Mouse (Mus musculus): ENCODE results near the gene Irf6. TPM values are rescaled to one million over a fixed set of nuclear protein-coding genes. Genes with fewer than 3 reads are reported as not detected.

Gene Irf6
- polyA plus RNA-seq, 1 experiment from 2014 or later = 3.1 TPM

DNA sequence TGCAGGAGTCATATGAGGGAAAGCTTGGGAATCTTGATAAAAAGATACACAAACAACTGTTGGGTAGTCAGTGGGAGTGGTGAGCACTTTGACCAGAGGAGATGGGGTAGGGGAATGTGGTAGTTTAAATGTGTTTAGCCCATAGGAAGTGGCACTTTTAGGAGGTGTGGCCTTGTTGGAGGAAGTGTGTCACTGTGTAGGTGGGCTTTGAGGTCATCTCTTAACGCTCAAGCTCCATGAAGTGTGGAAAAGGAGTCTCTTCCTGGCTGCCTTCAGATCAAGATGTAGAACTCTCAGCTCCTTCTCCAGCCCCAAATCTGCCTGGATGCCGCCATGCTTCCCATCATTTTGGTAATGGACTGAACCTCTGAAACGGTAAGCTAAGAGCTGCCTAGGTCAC is 54.6 kb downstream of the Irf6 start, which contains the start of gene Lamb3:
Gene Lamb3, plus strand, starts transcription at position 197 of the 400 bp plus-strand sequence.
- no peaks in the 10 kb centered on the region for H3K4me1 ChIP-seq
- no peak within 1 kb of the TSS for H3K4me2 ChIP-seq (replicated peaks)
- ATAC-seq (ENCODE audit: low FRiP score, low read depth) = no peak
- no peak within 1 kb of the TSS for H3K27ac ChIP-seq
- no peak within 1 kb of the TSS for H3K4me3 ChIP-seq
- no peaks in the 10 kb centered on the region for H3K27me3 ChIP-seq (replicated peaks)
- 90% methylated on average over 3 of the region's 3 CpGs for WGBS
- H3K9ac ChIP-seq = no peak within 1 kb of the TSS
- H3K9me3 ChIP-seq = no peaks in the 10 kb centered on the region
- no peaks in the 10 kb centered on the region for H3K36me3 ChIP-seq

DNA sequence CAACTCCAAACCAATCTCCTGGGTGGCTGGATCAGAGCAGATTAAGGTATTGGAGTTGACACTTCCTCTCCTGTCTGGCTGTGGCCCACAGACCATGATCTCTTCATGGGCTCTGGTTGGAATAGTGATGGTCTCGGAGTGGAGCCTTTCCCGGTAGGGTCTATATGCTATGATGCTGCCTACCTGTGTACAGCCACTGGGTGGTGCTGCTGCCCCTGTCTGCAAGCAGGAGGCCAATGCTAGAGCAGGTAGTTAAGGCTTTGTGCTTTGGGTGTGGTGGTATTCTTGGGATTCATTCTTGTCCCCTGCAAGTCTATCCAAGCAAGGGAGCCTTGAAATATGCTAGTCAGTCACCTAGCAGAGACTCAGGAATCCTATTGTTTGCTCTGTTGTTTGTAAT is 55.3 kb downstream of the Irf6 start:
- Histone ChIP-seq H3K27ac (no peak overlapping the region), H3K9ac (no peak overlapping the region), H3K36me3 (no peaks in the 10 kb centered on the region), H3K4me3 (no peak overlapping the region), H3K9me3 (no peaks in the 10 kb centered on the region), H3K4me2 (replicated peaks) (no peak overlapping the region), H3K27me3 (replicated peaks) (no peaks in the 10 kb centered on the region), H3K4me1 (no peaks in the 10 kb centered on the region)
- 46% methylated on average over 2 of the region's 2 CpGs for WGBS
- ATAC-seq (ENCODE audit: low FRiP score, low read depth) = no peak

DNA sequence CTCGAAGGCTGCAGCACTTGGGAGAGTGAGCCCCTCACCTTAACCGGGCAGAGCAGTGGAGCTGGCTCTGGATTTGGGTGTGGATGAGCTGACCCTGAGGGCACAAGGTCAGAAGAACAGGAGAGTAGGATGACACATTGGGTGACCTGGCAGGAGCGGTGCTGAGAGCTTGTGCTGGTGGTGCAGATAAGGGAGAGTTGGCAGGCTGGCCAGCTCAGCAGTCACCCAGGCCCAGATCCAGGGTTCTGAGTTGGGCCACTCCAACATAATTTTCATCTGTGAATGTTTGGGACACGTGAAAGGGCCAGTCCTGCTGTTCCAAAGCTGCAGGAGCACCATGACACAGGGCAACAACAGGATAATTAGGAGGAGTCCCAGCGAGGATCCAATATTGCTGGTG is 58.5 kb downstream of the Irf6 start:
- Histone ChIP-seq H3K27me3 (replicated peaks) (no peaks in the 10 kb centered on the region), H3K4me3 (no peak overlapping the region), H3K9ac (no peak overlapping the region), H3K27ac (no peak overlapping the region), H3K4me1 (no peaks in the 10 kb centered on the region), H3K36me3 (no peaks in the 10 kb centered on the region), H3K4me2 (replicated peaks) (no peak overlapping the region), H3K9me3 (no peaks in the 10 kb centered on the region)
- no peak for ATAC-seq (ENCODE audit: low FRiP score, low read depth)
- 73% methylated on average over 5 of the region's 5 CpGs for WGBS

DNA sequence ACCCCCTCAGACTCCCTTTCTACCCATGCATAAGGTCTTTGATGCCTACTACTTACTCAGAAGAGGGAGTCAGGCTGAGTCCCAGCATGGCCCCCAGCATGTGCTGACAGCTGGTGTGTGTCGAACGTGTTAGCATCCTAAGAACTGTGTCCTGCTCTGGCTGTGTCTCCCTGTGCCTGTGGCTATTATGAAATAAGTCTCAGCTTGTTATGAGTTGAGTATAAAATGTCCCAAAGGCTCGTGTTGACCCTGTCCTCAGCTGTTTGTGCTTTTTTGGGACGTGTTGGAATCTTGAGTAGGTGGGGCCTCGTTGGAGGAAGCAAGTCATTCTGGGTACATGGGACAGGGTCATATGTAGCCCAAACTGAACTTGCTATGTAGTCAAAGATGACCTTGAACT is 61.1 kb downstream of the Irf6 start:
- Histone ChIP-seq H3K27me3 (replicated peaks) (no peaks in the 10 kb centered on the region), H3K36me3 (no peaks in the 10 kb centered on the region), H3K4me2 (replicated peaks) (no peak overlapping the region), H3K9ac (no peak overlapping the region), H3K27ac (no peak overlapping the region), H3K9me3 (no peaks in the 10 kb centered on the region), H3K4me1 (no peaks in the 10 kb centered on the region), H3K4me3 (no peak overlapping the region)
- ATAC-seq (ENCODE audit: low FRiP score, low read depth) = no peak
- WGBS = 76% methylated on average over 5 of the region's 5 CpGs

DNA sequence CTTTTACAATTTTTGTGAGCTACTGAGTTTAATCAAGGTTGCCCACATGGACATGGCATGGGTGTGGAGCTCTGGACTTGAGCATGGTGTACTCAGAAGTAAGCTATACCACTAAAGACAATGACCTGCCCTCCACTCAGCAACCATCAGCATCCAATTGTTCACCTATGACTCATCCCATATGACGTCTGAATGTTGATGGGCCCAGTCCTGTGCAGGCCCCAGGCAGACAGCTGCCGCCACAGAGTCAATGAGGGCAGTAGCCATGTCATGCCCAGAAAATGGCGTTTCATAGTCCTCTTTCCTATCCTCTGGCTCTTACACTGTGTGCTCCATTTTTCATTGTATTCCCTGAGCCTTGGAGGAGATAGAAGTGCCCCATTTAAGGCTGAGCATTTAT is 63.1 kb downstream of the Irf6 start:
- no peaks in the 10 kb centered on the region for H3K27me3 ChIP-seq (replicated peaks)
- 74% methylated on average over 3 of the region's 3 CpGs for WGBS
- H3K9me3 ChIP-seq = no peaks in the 10 kb centered on the region
- no peaks in the 10 kb centered on the region for H3K4me1 ChIP-seq
- no peak for ATAC-seq (ENCODE audit: low FRiP score, low read depth)
- no peak overlapping the region for H3K27ac ChIP-seq
- no peak overlapping the region for H3K4me2 ChIP-seq (replicated peaks)
- no peaks in the 10 kb centered on the region for H3K36me3 ChIP-seq
- no peak overlapping the region for H3K4me3 ChIP-seq
- H3K9ac ChIP-seq = no peak overlapping the region

DNA sequence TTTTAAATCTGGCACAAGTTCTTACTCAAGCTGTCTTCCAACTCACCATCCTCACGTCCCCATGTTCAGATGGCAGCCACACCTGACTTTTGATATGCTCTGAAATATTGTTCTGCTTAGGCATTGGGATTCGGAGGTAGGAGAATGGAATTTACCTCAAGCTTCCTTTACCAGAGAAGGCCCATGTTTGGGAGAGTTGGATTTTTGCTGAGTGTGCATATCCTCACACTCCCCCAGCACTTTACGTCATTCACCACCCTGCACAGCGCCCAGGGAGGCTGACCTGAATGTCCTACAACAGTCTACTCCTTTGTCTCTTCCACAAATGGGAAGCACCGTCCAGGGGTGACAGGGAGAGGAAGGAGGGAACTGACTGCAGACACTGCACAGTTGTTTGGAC is 67.5 kb downstream of the Irf6 start:
- H3K9ac ChIP-seq = no peak overlapping the region
- ATAC-seq (ENCODE audit: low FRiP score, low read depth) = no peak
- H3K4me1 ChIP-seq = no peaks in the 10 kb centered on the region
- H3K27me3 ChIP-seq (replicated peaks) = no peaks in the 10 kb centered on the region
- WGBS = 63% methylated on average over 5 of the region's 5 CpGs
- H3K27ac ChIP-seq = no peak overlapping the region
- H3K9me3 ChIP-seq = no peaks in the 10 kb centered on the region
- no peaks in the 10 kb centered on the region for H3K36me3 ChIP-seq
- H3K4me3 ChIP-seq = no peak overlapping the region
- no peak overlapping the region for H3K4me2 ChIP-seq (replicated peaks)

Other genes with a start within 250 kb of the Irf6 start
- gene Syt14, start 117.3 kb upstream of the Irf6 start, polyA plus RNA-seq (2016; fragmentation: Nextera tagmentation; extraction: Ambion mirVana) = 6.1 and 7.0 TPM in 2 replicates
- 6.9 and 9.6 TPM in 2 replicates for gene Diexf, start 22.8 kb upstream of the Irf6 start, polyA plus RNA-seq (2016; fragmentation: Nextera tagmentation; extraction: Ambion mirVana)
- gene A130010J15Rik, start 14.9 kb downstream of the Irf6 start, polyA plus RNA-seq (2016; fragmentation: Nextera tagmentation; extraction: Ambion mirVana) = 14.3 and 14.4 TPM in 2 replicates
- gene Traf3ip3, start 48.6 kb downstream of the Irf6 start, polyA plus RNA-seq (2016; fragmentation: Nextera tagmentation; extraction: Ambion mirVana) = 2.5 and 3.2 TPM in 2 replicates
- 0.29 and 0.38 TPM in 2 replicates for gene Lamb3, start 54.6 kb downstream of the Irf6 start, polyA plus RNA-seq (2016; fragmentation: Nextera tagmentation; extraction: Ambion mirVana)
- 0.23 TPM in 1 of 2 replicates, not detected in the other for gene Hsd11b1, start 111.0 kb downstream of the Irf6 start, polyA plus RNA-seq (2016; fragmentation: Nextera tagmentation; extraction: Ambion mirVana)
- gene G0s2, start 120.1 kb downstream of the Irf6 start, polyA plus RNA-seq (2016; fragmentation: Nextera tagmentation; extraction: Ambion mirVana) = 8.1 and 8.4 TPM in 2 replicates
- gene Camk1g, start 217.2 kb downstream of the Irf6 start, polyA plus RNA-seq (2016; fragmentation: Nextera tagmentation; extraction: Ambion mirVana) = 16.7 and 18.6 TPM in 2 replicates